Mouse (Mus musculus) stomach, embryonic 15.5 days (tissue): Measurements from ENCODE around the gene Fbxl17. TPM values are rescaled to one million over a fixed set of nuclear protein-coding genes. Genes with fewer than 3 reads are reported as not detected.

Experiments used
- ATAC-seq: fragments of 200-750 bp; cut with Nextera tagmentation; 2 replicates; pipeline ENCODE4 v1.8.0; 2017; ENCODE audit warnings: low read depth, moderate number of reproducible peaks, moderate TSS enrichment; ENCODE audit not compliant: insufficient read depth, low FRiP score
- H3K27ac ChIP-seq: fragments of 300-500 bp; sonication (generic); 2 replicates; pipeline ENCODE4 v1.5.1; 2015; ENCODE audit warnings: mild to moderate bottlenecking, inconsistent platforms
- H3K27me3 ChIP-seq: fragments of 300-500 bp; sonication (generic); replicated peaks from 2 replicates; pipeline ENCODE4 v1.6.1; 2015; ENCODE audit warnings: inconsistent platforms
- H3K36me3 ChIP-seq: fragments of 300-500 bp; sonication (generic); 2 replicates; pipeline ENCODE4 v1.6.1; 2015; ENCODE audit warnings: inconsistent platforms
- H3K4me1 ChIP-seq: fragments of 300-500 bp; sonication (generic); 2 replicates; pipeline ENCODE4 v1.6.1; 2015; ENCODE audit warnings: inconsistent platforms
- H3K4me2 ChIP-seq: fragments of 300-500 bp; sonication (generic); 2 replicates; pipeline ENCODE4 v1.6.1; 2015; ENCODE audit warnings: mild to moderate bottlenecking, inconsistent platforms
- H3K4me3 ChIP-seq: fragments of 300-500 bp; sonication (generic); replicated peaks from 2 replicates; pipeline ENCODE4 v1.5.1; 2015; ENCODE audit warnings: inconsistent platforms
- H3K9ac ChIP-seq: fragments of 300-500 bp; sonication (generic); 2 replicates; pipeline ENCODE4 v1.6.1; 2015; ENCODE audit warnings: inconsistent platforms
- H3K9me3 ChIP-seq: fragments of 300-500 bp; sonication (generic); 2 replicates; pipeline ENCODE4 v1.6.1; 2016; ENCODE audit warnings: inconsistent platforms
- WGBS: fragments of 180-500 bp; shearing (Covaris S2); methylation state at CpG from one replicate; pipeline ENCODE4 v1.1.7; 2015; 5-methylcytosine and 5-hydroxymethylcytosine counted together
- polyA plus RNA-seq: library from polyadenylated mRNA; unstranded; fragments of >200 nt; fragmentation: Nextera tagmentation; extraction: Ambion mirVana; gene quantifications from 2 replicates; pipeline ENCODE4 v1.2.1, GENCODE M21; 2015

The Fbxl17 gene
- polyA plus RNA-seq, 1 experiment from 2014 or later, result 5.9 TPM

DNA sequence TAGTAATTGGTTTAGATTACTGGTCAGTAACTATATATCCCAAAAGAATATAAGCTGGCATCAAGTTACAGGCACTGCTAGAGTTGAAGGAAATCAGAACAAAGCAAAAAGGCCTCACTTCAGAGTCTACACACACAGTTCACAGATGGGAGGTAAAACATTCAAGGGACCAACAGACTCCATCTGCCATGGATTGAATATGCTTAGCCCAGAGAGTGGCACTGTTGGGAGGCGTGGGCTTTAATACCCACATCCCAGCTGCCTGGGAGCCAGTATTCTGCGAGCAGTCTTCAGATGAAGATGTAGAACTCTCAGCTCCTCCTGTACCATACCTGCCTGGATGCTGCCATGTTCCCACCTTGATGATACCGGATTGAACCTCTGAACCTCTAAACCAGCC, 41.8 kb downstream of the Fbxl17 start:
- Histone ChIP-seq H3K27ac (no peak overlapping the region), H3K4me1 (no peaks in the 10 kb centered on the region; the same call in 1 of the 2 replicates), H3K36me3 (no peaks in the 10 kb centered on the region), H3K9me3 (no peaks in the 10 kb centered on the region), H3K9ac (no peak overlapping the region), H3K4me2 (no peak overlapping the region), H3K4me3 (no peak overlapping the region), H3K27me3 (no peaks in the 10 kb centered on the region)
- 97% methylated on average over 3 of the region's 3 CpGs for WGBS
- ATAC-seq, result no peak

DNA sequence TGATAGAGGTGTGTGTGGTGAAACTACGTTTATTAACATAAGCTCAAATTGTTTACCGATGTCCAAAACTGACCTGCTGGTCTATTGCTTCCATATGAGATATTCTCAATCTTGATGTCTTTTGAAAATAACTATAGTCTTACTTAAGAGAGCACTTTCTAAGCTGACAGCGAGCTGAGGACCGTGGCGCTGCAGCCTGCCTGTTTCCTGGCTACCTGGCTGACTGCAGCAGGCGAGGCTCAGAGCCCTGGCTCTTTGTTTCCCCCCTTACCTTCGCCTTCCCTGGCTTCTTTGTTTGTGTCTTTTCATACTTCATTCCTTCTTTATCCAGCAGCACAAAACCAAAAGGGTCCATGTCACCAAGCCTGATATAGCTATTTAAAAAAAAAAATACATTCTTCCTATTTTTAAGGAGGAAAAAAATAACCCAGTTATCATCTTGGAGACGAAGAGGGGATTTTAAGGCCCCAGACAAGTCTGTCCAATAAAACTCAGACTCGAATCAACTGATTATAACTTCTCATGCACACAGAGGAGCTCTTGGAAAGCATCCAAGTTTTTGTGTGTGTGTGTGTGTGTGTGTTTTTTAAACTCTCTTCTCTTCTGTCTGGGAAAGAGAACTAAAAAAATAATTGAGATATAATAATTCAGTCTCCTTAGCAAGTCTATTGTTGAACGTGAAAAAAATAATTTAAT, 48.4 kb downstream of the Fbxl17 start:
- H3K9me3 ChIP-seq, result no peaks in the 10 kb centered on the region
- H3K9ac ChIP-seq, result no peak overlapping the region
- no peak overlapping the region for H3K27ac ChIP-seq
- H3K27me3 ChIP-seq, result no peaks in the 10 kb centered on the region
- WGBS, result 48% methylated on average over 10 of the region's 10 CpGs
- no peak for ATAC-seq
- H3K36me3 ChIP-seq, result no peaks in the 10 kb centered on the region
- H3K4me1 ChIP-seq, result no peaks in the 10 kb centered on the region
- H3K4me2 ChIP-seq, result no peak overlapping the region
- no peak overlapping the region for H3K4me3 ChIP-seq

DNA sequence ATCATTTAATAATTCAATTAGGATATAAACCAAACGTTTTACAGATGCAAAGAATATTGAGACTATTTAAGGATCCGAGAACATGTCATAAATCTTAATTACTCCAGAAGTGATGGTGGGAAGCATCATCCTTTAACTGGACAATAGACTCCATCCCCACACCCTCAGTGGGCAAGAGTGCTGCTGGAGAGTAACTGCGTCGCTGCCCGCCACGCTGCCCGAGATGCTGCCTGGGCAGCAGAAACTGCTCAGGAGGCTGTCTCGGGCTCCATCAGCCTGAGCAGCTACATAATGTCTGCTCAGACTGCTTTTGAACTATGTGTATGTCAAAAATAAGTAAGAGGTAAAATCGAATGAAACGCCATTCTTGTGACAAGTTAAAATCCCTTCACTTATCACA, 52.1 kb downstream of the Fbxl17 start:
- no peaks in the 10 kb centered on the region for H3K4me1 ChIP-seq
- H3K36me3 ChIP-seq, result no peaks in the 10 kb centered on the region
- H3K9me3 ChIP-seq, result no peaks in the 10 kb centered on the region
- 73% methylated on average over 10 of the region's 10 CpGs for WGBS
- H3K9ac ChIP-seq, result no peak overlapping the region
- no peak overlapping the region for H3K4me2 ChIP-seq
- H3K4me3 ChIP-seq, result no peak overlapping the region
- ATAC-seq, result no peak
- no peak overlapping the region for H3K27ac ChIP-seq
- no peaks in the 10 kb centered on the region for H3K27me3 ChIP-seq

DNA sequence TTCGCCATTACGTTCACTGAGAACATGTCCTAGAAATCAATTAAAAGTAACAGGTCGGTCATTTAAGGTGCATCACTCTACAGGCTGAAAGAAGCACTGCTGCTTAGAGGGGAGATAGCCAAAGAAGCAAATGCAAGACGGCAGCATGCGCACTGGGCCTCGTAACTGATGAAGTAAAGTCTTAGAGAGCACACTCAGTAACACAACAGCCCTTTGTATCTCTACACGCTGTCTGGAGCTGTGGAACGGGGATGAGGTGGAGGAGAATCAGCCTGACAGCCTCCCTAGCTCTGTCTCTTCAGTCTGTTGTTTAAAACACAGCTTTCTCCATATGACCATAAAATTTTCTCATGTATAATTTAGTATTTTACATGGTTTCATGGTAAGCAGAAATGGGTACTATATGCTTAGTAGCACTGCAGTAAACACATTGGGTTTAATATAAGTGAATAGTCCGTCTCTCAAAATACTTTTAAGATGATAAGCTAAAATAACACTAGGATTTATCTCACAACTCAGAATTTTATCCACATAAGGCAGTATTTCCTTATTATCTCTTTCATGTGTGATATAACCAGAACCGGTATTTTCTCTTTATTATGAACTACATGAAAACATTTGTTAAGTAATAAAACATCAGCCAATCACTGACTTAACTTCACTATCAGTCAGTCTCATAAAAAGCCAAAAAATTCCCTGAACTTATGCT, 52.7 kb downstream of the Fbxl17 start:
- Histone ChIP-seq H3K4me3 (no peak overlapping the region), H3K27ac (no peak overlapping the region), H3K9ac (no peak overlapping the region), H3K27me3 (no peaks in the 10 kb centered on the region), H3K36me3 (no peaks in the 10 kb centered on the region), H3K9me3 (no peaks in the 10 kb centered on the region), H3K4me1 (no peaks in the 10 kb centered on the region), H3K4me2 (no peak overlapping the region)
- ATAC-seq, result no peak
- WGBS, result 81% methylated on average over 10 of the region's 10 CpGs

DNA sequence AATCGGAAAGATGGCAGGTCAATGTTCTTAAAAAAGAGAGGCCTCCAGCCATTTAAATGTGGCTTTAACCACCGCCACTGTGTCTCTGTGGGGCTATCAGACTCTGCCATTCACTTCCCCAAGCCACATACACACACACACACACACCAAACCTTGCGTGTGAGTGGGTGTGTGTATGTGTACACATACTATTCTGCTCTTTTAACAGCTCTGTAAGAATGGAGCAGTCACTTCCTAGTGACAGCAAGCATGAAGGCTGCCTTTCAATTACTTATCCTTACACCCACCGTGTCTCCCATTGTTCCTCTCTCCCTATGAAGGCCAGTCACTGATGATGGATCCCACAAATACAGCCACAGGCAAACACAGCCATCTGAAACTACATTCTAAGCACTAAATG, 54.6 kb downstream of the Fbxl17 start:
- no peak for ATAC-seq
- Histone ChIP-seq H3K9me3 (no peaks in the 10 kb centered on the region), H3K4me1 (no peaks in the 10 kb centered on the region), H3K4me2 (no peak overlapping the region), H3K4me3 (no peak overlapping the region), H3K27me3 (no peaks in the 10 kb centered on the region), H3K9ac (no peak overlapping the region), H3K27ac (no peak overlapping the region), H3K36me3 (no peaks in the 10 kb centered on the region)
- WGBS, result 78% methylated on average over 4 of the region's 4 CpGs

DNA sequence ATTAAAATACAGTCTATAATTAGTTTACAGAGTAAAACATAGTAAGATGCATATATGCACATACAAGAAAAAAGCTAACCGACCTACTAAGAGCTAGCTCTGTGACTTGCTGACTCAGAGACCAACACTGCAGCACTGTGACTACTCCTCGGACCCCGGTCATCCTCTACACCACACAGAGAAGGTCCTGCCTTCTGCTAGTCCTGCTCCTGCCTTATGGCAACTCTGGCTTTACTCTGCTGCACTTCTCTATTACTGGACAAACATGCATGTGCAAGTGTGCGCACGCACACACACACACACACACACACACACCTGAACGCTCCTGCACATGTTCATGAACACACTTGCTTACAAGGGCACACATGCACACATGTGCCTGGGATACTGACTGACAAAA, 62.4 kb downstream of the Fbxl17 start:
- no peak for ATAC-seq

DNA sequence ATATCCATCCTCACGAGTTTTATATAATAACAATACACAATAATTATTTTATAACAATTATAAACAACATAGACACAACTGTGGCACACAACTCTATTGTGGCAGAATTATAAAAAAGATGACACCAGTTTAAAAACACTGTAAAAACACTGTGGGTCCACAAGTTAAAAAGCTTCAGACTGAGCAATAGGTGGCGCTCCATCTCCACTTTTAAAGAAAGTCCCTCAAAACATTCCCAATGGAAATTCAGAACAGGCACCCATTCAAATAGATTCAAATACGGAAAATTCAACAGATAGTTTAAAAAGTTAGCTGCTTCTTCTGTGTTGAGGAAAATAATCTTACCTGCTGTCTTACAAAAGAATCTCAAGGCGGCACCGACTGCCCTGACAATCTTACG, 65.7 kb downstream of the Fbxl17 start:
- Histone ChIP-seq H3K4me1 (no peaks in the 10 kb centered on the region), H3K9me3 (no peaks in the 10 kb centered on the region), H3K9ac (no peak overlapping the region), H3K27ac (no peak overlapping the region), H3K4me3 (no peak overlapping the region), H3K27me3 (no peaks in the 10 kb centered on the region), H3K36me3 (no peaks in the 10 kb centered on the region), H3K4me2 (no peak overlapping the region)
- no peak for ATAC-seq
- 49% methylated on average over 6 of the region's 6 CpGs for WGBS

More for the DNA sequence above, 62.4 kb downstream of the Fbxl17 start:
- Histone ChIP-seq H3K36me3 (no peaks in the 10 kb centered on the region), H3K4me2 (no peak overlapping the region), H3K4me1 (no peaks in the 10 kb centered on the region), H3K9ac (no peak overlapping the region), H3K27ac (no peak overlapping the region), H3K27me3 (no peaks in the 10 kb centered on the region), H3K9me3 (no peaks in the 10 kb centered on the region), H3K4me3 (no peak overlapping the region)
- 94% methylated on average over 6 of the region's 6 CpGs for whole genome bisulfite sequencing

DNA sequence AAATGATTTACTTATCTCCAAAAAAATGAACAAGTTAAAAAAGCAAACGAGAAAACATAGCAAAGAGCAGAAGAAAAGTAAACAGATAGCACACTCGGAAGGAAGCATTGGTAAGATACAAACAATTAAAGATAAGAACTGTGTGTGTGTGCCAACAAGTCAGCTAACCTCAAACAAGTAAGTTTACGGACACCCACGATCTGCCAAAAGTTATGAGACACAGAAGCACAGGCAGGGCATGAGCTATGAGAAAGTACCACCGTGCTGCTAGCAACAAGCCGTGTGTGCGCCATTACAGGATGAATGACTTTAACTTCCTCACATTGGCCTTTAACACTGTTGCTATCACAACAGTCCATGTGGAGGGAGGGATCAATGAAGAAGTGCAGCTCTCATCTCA, 68.2 kb downstream of the Fbxl17 start:
- no peak for ATAC-seq
- Histone ChIP-seq H3K4me1 (no peaks in the 10 kb centered on the region), H3K27me3 (no peaks in the 10 kb centered on the region), H3K4me3 (no peak overlapping the region), H3K4me2 (no peak overlapping the region), H3K9ac (no peak overlapping the region), H3K36me3 (no peaks in the 10 kb centered on the region), H3K27ac (no peak overlapping the region), H3K9me3 (no peaks in the 10 kb centered on the region)
- WGBS, result 35% methylated on average over 7 of the region's 7 CpGs

DNA sequence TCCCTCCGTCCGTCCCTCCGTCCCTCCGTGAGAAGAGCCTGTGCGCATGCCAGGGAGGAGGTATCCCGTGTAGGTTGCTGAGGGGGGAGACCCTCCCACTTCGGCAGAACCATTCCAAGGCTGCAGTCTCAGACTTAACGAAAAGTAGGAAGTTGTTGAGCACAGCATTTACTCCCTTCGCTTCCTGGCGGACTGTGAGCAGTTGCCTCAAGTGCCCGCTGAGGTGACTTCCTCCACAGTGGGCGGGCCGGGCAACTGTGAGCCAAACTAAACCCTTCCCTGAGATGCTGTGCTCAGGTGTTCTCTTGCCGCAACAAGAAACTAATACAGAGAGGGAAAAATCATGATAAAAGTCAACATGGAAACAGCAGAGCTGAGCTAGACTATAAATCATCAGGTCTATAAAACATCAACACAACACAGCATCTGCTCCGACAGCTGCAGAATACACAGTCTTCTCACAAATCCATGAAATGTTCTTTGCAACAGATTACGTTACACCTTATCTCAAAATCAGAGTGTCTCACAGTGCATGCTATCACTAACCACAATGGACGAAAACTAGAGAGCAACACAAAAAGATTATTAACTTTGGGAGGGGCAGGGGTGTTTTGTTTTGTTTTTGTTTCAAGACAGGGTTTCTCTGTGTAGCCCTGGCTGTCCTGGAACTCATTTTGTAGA, 69.3 kb downstream of the Fbxl17 start:
- H3K4me2 ChIP-seq, result 0 out of 2 replicates have a peak overlapping the region, but pooled peaks have one; percentile 21
- no peaks in the 10 kb centered on the region for H3K9me3 ChIP-seq
- 61% methylated on average over 17 of the region's 17 CpGs for WGBS
- H3K9ac ChIP-seq, result no peak overlapping the region
- no peak for ATAC-seq
- no peaks in the 10 kb centered on the region for H3K36me3 ChIP-seq
- no peaks in the 10 kb centered on the region for H3K27me3 ChIP-seq
- H3K4me3 ChIP-seq, result no peak overlapping the region
- H3K27ac ChIP-seq, result no peak overlapping the region
- H3K4me1 ChIP-seq, result no peaks in the 10 kb centered on the region

DNA sequence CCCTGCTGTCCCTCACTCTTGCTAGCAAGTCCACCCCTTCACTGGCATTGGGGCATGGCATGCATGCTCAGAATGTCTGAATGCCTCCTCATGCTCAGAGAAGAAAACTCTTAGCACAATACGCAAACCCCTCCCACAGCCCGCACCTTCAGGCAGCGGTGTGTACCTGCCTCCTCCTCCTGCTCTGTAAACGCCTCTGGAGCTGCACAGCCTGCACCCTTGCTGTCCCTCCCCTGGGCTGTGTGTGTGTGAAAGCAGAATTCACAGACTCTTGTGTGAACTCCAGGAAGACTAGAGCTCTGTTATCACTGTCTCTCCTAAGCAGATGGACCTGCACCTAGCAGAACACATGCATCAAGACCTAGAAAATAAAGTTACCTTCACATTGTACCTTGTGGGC, 76.0 kb downstream of the Fbxl17 start:
- Histone ChIP-seq H3K9ac (no peak overlapping the region), H3K27me3 (no peaks in the 10 kb centered on the region), H3K9me3 (no peaks in the 10 kb centered on the region), H3K36me3 (no peaks in the 10 kb centered on the region), H3K4me3 (no peak overlapping the region), H3K4me1 (no peaks in the 10 kb centered on the region), H3K27ac (no peak overlapping the region), H3K4me2 (no peak overlapping the region)
- ATAC-seq, result no peak
- 65% methylated on average over 4 of the region's 4 CpGs for WGBS

DNA sequence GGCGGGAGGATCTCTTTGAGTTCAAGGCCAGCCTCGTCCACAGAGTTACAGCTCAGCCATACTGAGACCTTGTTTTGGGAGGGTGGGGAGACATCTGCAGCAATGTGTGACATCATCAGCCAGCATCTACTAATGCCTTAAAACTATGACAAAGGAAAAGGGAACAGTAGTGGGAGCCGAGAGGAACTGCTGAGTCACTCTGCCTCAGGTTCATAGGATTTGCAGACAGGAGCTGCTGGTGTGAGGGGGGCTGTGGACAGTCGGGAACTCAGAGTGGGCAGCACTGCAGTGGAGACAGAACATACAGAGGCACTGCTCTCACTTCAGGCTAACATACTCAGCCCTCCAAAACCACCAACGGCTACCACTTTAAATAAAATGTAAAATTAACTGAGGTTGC, 77.1 kb downstream of the Fbxl17 start:
- H3K4me3 ChIP-seq, result no peak overlapping the region
- no peaks in the 10 kb centered on the region for H3K9me3 ChIP-seq
- H3K9ac ChIP-seq, result no peak overlapping the region
- ATAC-seq, result no peak
- H3K27ac ChIP-seq, result no peak overlapping the region
- no peaks in the 10 kb centered on the region for H3K4me1 ChIP-seq
- H3K4me2 ChIP-seq, result no peak overlapping the region
- H3K27me3 ChIP-seq, result no peaks in the 10 kb centered on the region
- H3K36me3 ChIP-seq, result no peaks in the 10 kb centered on the region
- WGBS, result 92% methylated on average over 5 of the region's 5 CpGs

DNA sequence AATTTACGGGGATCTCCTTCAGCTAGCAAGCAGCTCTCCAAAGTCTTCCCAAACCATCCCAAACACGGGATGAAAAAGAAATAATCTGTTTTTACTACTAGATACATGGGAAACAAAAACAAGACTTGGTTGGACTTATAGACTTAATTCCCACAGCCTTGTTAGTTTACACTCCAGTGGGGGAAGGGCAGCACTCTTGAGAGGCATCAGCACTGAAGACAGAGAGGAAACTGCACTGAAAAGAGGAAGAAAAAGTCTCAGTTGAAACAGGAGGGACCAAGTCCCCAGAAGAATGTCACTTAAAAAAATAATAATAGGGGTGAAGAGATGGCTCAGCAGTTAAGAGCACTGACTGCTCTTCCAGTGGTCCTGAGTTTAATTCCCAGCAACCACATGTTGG, 78.0 kb downstream of the Fbxl17 start:
- Histone ChIP-seq H3K36me3 (no peaks in the 10 kb centered on the region), H3K4me3 (no peak overlapping the region), H3K4me2 (no peak overlapping the region), H3K27me3 (no peaks in the 10 kb centered on the region), H3K27ac (no peak overlapping the region), H3K9me3 (no peaks in the 10 kb centered on the region), H3K9ac (no peak overlapping the region), H3K4me1 (no peaks in the 10 kb centered on the region)
- no peak for ATAC-seq
- WGBS, result 72% methylated on average over 2 of the region's 2 CpGs
